Mouse (Mus musculus) brain, adult 10 weeks (tissue): Measurements from ENCODE around the gene Dll1. TPM values are rescaled to one million over a fixed set of nuclear protein-coding genes. Genes with fewer than 3 reads are reported as not detected.

ENCODE experiments used
- polyA plus RNA-seq: library from polyadenylated mRNA; stranded (reverse); fragments of 350-450 nt; fragmentation: Illumina TruSeq; extraction: RNeasy Lipid Tissue Mini Kit (QIAGEN cat#74804); gene quantifications from one replicate; pipeline ENCODE4 v1.2.3, GENCODE M21; 2015; ENCODE audit warnings: low read depth, low replicate concordance

The Dll1 gene
- 4.0 TPM for polyA plus RNA-seq

DNA sequence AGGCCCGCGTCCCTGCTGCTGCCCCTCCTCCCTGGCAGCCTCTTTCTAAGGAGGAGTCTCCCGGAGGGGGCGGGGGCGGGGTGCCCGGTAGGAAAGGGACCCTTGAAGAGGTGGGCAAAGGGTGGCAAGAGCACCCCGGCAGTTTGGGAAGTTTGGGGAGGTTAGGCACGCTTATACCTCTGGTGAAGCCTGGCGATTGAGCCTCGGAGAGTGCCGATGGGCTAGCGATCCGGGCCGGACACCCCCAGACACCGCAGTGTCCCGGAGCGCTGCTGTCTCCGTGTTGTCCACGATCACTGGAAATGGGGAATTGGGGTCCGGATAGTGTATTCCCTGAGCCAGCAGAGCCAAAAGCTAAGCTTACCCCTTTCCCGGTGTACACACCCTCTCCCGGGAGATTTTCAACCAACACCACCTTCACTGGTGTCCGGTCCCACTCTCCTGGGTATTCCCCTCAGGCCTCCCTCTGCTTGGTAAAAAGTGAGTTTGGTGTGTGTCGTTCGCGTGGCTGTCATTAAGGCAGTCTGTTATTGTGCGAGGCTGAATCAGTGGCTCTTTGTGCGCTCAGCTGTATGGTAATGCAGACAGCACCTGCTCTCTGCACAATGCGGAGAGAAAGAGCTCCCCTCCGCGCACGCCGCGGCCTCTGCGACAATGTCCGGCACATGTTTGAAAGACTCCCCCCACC lies at the start of gene Dll1:
Gene Dll1 (minus strand): TSS at position 379 of the 688 bp plus-strand sequence.

GRCm38 (mm10) chr17:15395997-15396675 lies 19.5 kb upstream of the Dll1 start, which contains the start of gene Fam120b:
Gene Fam120b (plus strand): TSS chr17:15396202.

Other genes starting within 250 kb of the Dll1 start
- gene Fam120b, start 19.3 kb upstream of the Dll1 start, polyA plus RNA-seq = 43.8 TPM
- 214 TPM for gene Psmb1, start 122.9 kb upstream of the Dll1 start, polyA plus RNA-seq
- gene Tbp, start 123.0 kb upstream of the Dll1 start, polyA plus RNA-seq = 34.7 TPM
- 34.5 TPM for gene Pdcd2, start 150.4 kb upstream of the Dll1 start, polyA plus RNA-seq
- 1.7 TPM for gene Prdm9, start 187.5 kb upstream of the Dll1 start, polyA plus RNA-seq